Mouse (Mus musculus) urinary bladder, postnatal 0 days (tissue): Measurements from ENCODE around the gene Tex2. TPM values are rescaled to one million over a fixed set of nuclear protein-coding genes. Genes with fewer than 3 reads are reported as not detected.

Source experiments
- polyA plus RNA-seq: library from polyadenylated mRNA; unstranded; fragments of >200 nt; fragmentation: Nextera tagmentation; extraction: Ambion mirVana; gene quantifications from 2 replicates; pipeline ENCODE4 v1.2.1, GENCODE M21; 2015

Gene Tex2
- 7.4 and 9.2 TPM in 2 replicates for polyA plus RNA-seq

DNA sequence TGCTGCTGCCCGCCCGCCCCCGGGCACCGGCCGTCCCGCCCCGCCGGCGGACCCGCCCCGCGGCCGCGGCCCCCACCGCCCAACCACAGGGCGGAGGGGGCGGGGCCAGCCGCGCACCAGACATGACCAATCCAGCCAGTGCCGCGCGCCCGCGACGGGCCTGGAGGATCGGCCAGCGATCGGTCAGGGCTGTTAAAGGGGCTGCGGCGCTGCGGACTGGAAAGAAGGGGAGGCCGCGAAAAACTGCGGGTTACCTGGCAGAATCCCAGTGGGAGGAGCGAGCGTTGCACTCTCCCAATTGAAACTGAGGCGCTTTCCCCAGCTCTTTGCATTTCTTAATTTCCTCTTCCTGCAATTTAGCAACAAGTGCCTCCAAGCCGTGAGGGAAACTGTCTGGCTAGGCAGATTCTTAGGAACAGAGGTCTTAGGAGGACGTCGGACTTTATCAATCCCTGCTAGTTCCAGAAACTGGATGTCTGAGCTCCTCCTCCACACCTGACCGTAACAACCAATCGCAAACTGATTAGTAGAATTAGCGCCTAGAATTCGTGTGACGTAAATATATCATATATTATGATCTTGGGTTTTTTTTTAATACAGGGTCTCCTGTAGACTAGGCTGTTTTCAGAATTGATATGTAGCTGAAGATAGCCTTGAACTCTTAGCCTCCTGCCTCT lies at the start of gene Tex2:
Gene Tex2 (minus strand): TSS at position 463 of the 677 bp plus-strand sequence.

DNA sequence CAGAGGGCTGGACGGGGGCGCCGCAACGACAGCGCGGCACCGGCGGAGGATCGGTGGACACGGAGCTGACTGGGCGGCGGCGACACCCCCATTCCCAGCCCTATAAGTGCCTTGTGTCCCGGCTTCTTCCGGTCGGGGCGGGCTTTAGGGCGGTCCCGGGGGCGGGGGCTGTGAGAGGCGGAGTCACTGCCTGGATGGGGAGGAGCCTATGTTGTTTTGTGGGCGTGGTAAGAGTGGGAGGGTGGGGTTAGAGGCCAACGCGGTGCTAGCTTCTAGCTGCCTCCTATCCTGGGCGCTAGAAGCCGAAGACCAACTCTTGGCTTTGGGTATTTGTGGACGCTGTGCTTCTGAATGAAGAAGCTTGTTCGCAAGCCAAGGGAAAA lies 125.5 kb downstream of the Tex2 start, which contains the start of gene Ern1:
Gene Ern1 (minus strand): TSS at position 120 of the 383 bp plus-strand sequence.

Other genes starting within 250 kb of the Tex2 start
- not detected in 2 replicates for gene Prr29, start 248.0 kb downstream of the Tex2 start, polyA plus RNA-seq
- 15.2 and 25.4 TPM in 2 replicates for gene Icam2, start 225.3 kb downstream of the Tex2 start, polyA plus RNA-seq
- 3.4 TPM in 2 replicates for gene Ern1, start 125.6 kb downstream of the Tex2 start, polyA plus RNA-seq
- 28.9 and 30.1 TPM in 2 replicates for gene Pecam1, start 137.2 kb upstream of the Tex2 start, polyA plus RNA-seq
- 2.4 and 4.6 TPM in 2 replicates for gene Milr1, start 137.8 kb upstream of the Tex2 start, polyA plus RNA-seq
- gene Polg2, start 166.1 kb upstream of the Tex2 start, polyA plus RNA-seq, result 6.6 and 7.2 TPM in 2 replicates
- 177 and 192 TPM in 2 replicates for gene Ddx5, start 175.8 kb upstream of the Tex2 start, polyA plus RNA-seq
- gene Cep95, start 175.8 kb upstream of the Tex2 start, polyA plus RNA-seq, result 5.4 TPM in 2 replicates